Mouse (Mus musculus): ENCODE measurements around the gene Gm47841.

DNA sequence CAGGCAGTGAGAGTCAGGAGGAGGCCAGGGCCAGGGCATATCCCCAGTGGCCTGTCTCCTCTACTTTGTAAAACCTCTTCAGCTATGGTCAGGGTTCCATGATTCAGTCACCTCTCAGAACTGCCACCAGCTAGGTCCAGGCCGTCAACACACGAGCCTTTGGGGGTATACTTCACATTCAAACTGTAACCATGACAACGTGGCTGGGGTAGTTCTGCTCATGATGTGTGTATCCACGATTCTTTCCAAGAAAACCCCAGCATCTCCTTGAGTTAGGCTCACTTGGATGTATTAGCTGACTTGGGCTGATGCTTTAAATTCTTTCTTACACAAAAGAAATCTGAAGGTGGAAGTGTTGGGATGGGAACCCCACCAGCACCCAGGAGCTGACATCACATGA, 41.1 kb upstream of the Gm47841 start:
- no peak for TF ChIP-seq CTCF (IDR thresholded peaks at IDR 0.05)
- no peak for TF ChIP-seq EP300 (IDR thresholded peaks at IDR 0.05)
